Mouse (Mus musculus) colon, adult 2 months (tissue): ENCODE measurements around the gene Brwd1. TPM values are rescaled to one million over a fixed set of nuclear protein-coding genes. Genes with fewer than 3 reads are reported as not detected.

Source experiments
- polyA plus RNA-seq: library from polyadenylated mRNA; depleted of rRNA; stranded (reverse); fragments of >200 nt; gene quantifications from 2 replicates; pipeline ENCODE4 v1.2.3, GENCODE M21; 2012; rRNA removed

Brwd1 gene
- 26.0 and 26.2 TPM in 2 replicates for polyA plus RNA-seq

GRCm38 (mm10) chr16:96082301-96083178, at the start of gene Brwd1:
TSS of gene Brwd1 (minus strand) at chr16:96082526.

GRCm38 (mm10) chr16:96127657-96128344, 45.5 kb upstream of the Brwd1 start, which contains the start of gene Hmgn1:
TSS of gene Hmgn1 (minus strand) at chr16:96127729.

GRCm38 (mm10) chr16:95990462-95991121, 91.7 kb downstream of the Brwd1 start, which contains the start of gene Psmg1:
TSS of gene Psmg1 (minus strand) at chr16:95990960.

Other genes with a start within 250 kb of the Brwd1 start
- gene Psmg1, start 91.6 kb downstream of the Brwd1 start, polyA plus RNA-seq: 9.0 and 9.2 TPM in 2 replicates
- 12.9 and 13.3 TPM in 2 replicates for gene Hmgn1, start 45.2 kb upstream of the Brwd1 start, polyA plus RNA-seq
- 39.6 and 54.9 TPM in 2 replicates for gene Wrb, start 62.9 kb upstream of the Brwd1 start, polyA plus RNA-seq
- gene Lca5l, start 109.7 kb upstream of the Brwd1 start, polyA plus RNA-seq: 0.25 and 0.38 TPM in 2 replicates
- gene Sh3bgr, start 117.9 kb upstream of the Brwd1 start, polyA plus RNA-seq: 16.7 and 21.8 TPM in 2 replicates
- gene B3galt5, start 153.3 kb upstream of the Brwd1 start, polyA plus RNA-seq: 98.2 and 99.3 TPM in 2 replicates